Mouse (Mus musculus) heart, postnatal 0 days (tissue): ENCODE results near the gene Ugdh. TPM values are rescaled to one million over a fixed set of nuclear protein-coding genes. Genes with fewer than 3 reads are reported as not detected.
A peak's percentile ranks its signal among the peaks of the same experiment; 100 is the strongest.

Experiments used
- ATAC-seq: fragments of 200-750 bp; cut with Nextera tagmentation; 2 replicates; pipeline ENCODE4 v1.8.0; 2017; ENCODE audit warnings: low read depth, moderate number of reproducible peaks, moderate library complexity; ENCODE audit not compliant: insufficient read depth
- DNase-seq: peaks from one replicate; pipeline ENCODE4 v3.0.0-alpha.2; 2016; ENCODE audit warnings: low spot score
- H3K27ac ChIP-seq: fragments of 300-500 bp; sonication (generic); 2 replicates; pipeline ENCODE4 v1.5.1; 2014; ENCODE audit warnings: low read depth, mild to moderate bottlenecking
- H3K27me3 ChIP-seq: fragments of 300-500 bp; sonication (generic); 2 replicates; pipeline ENCODE4 v1.6.1; 2014; ENCODE audit warnings: low read length, mixed read lengths; ENCODE audit not compliant: control insufficient read depth, insufficient read depth
- H3K36me3 ChIP-seq: fragments of 300-500 bp; sonication (generic); replicated peaks from 2 replicates; pipeline ENCODE4 v1.6.1; 2014; ENCODE audit warnings: low read length, mixed read lengths; ENCODE audit not compliant: control insufficient read depth, insufficient read depth
- H3K4me1 ChIP-seq: fragments of 300-500 bp; sonication (generic); 2 replicates; pipeline ENCODE4 v1.6.1; 2014; ENCODE audit warnings: antibody characterized with exemption; ENCODE audit not compliant: control insufficient read depth, insufficient read depth
- H3K4me2 ChIP-seq: fragments of 300-500 bp; sonication (generic); 2 replicates; pipeline ENCODE4 v1.6.1; 2014; ENCODE audit warnings: low read depth, mild to moderate bottlenecking, low read length, moderate library complexity
- H3K4me3 ChIP-seq: fragments of 300-500 bp; sonication (generic); 2 replicates; pipeline ENCODE4 v1.5.1; 2014; ENCODE audit warnings: low read depth, low read length
- H3K9ac ChIP-seq: fragments of 300-500 bp; sonication (generic); replicated peaks from 2 replicates; pipeline ENCODE4 v1.6.1; 2014; ENCODE audit warnings: low read depth, low read length, mixed read lengths
- H3K9me3 ChIP-seq: fragments of 300-500 bp; sonication (generic); replicated peaks from 2 replicates; pipeline ENCODE4 v1.6.1; 2016; ENCODE audit warnings: low read length; ENCODE audit not compliant: control insufficient read depth
- CTCF ChIP-seq: IDR thresholded peaks from 2 replicates; pipeline ENCODE4 v1.5.1; 2016; ENCODE audit warnings: antibody characterized with exemption, control low read depth, low read depth
- EP300 ChIP-seq: IDR thresholded peaks from 2 replicates; pipeline ENCODE4 v1.6.1; 2016; ENCODE audit warnings: antibody characterized with exemption, low read depth
- WGBS: fragments of 180-500 bp; shearing (Covaris S2); extraction: QIAGEN DNeasy Blood & Tissue Kit; methylation state at CpG from one replicate; pipeline ENCODE4 v1.1.7; 2014; 5-methylcytosine and 5-hydroxymethylcytosine counted together
- polyA plus RNA-seq: library from polyadenylated mRNA; unstranded; fragments of >200 nt; fragmentation: Nextera tagmentation; extraction: Ambion mirVana; gene quantifications from 2 replicates; pipeline ENCODE4 v1.2.1, GENCODE M21; 2015
- total RNA-seq: library from RNA; depleted of rRNA; stranded (reverse); fragments of >200 nt; gene quantifications from 2 replicates; pipeline ENCODE4 v1.2.3, GENCODE M21; 2014; ENCODE audit warnings: low replicate concordance

Gene Ugdh
- total and polyA plus RNA-seq, 2 experiments from 2014 or later, result 21.0 to 24.6 TPM

DNA sequence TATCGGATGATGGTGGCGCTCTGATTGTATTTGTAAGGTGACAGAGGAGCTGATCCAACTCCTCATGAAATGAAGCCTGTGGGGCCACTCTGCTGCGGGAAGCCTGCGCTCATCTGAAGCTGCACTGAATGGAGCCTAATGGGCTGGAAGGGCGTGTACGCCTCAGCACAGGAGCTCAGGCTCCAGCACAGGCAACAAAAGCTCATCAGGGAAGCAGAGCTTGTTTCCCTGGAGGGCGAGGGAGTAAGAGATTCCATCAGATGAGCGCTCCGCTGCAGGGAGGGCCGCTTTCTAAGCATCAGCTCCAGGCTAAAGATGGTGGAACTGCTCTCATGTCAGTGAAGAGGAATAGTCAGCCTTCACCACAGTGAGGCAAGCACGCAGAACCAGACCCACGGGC lies 27.8 kb downstream of the Ugdh start:
- H3K4me3 ChIP-seq, result no peak overlapping the region
- 65% methylated on average over 12 of the region's 12 CpGs for WGBS
- no peak for DNase-seq
- TF ChIP-seq EP300 (no peak), CTCF (no peak)
- H3K4me2 ChIP-seq, result no peak overlapping the region
- no peak overlapping the region for H3K9ac ChIP-seq
- H3K36me3 ChIP-seq, result peaks cover 71% of the 10 kb centered on the region
- H3K27me3 ChIP-seq, result no peaks in the 10 kb centered on the region
- H3K4me1 ChIP-seq, result no peaks in the 10 kb centered on the region
- H3K27ac ChIP-seq, result no peak overlapping the region
- no peak for ATAC-seq
- H3K9me3 ChIP-seq, result no peaks in the 10 kb centered on the region

DNA sequence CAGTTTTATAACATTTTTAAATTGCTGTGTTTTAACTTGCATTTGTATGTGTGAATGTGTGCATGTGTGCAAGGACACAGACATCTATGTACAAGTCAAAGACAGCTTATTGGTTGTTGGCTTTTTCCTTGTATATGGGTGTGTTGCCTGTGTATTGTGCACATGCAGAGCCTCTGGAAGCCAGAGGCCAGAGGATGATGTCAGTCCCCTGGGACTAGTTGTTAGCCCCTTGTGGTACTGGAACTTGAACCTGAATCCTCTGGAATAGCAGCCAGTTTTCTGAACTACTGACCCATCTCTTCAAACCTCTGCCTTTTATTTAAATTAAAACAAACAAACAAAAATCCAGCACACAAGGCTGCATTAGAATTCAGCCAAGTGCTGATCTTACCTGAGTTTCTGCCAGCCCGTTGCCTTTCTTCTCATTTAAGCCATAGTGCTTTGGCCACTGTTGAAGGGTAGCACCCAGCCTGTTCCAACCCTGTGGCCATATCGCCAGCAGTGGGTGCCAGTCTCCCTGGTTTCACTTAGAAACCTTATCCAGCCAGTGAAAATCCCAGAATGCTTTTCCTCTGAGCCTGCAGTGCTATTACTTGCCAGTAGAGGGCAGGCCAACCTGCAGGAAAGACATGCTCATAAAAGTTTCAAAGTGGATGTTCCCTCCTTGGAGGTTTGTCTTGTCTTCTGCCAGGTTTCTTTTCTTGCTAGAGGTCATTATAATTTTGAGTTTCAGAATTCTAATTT lies 34.3 kb downstream of the Ugdh start:
- H3K36me3 ChIP-seq, result peaks cover 77% of the 10 kb centered on the region
- no peaks in the 10 kb centered on the region for H3K9me3 ChIP-seq
- 22% methylated on average over 2 of the region's 2 CpGs for WGBS
- peak; percentile 99 for TF ChIP-seq CTCF
- no peak for TF ChIP-seq EP300
- H3K4me2 ChIP-seq, result no peak overlapping the region
- ATAC-seq (peak; percentile 79), DNase-seq (peak; percentile 83)
- H3K9ac ChIP-seq, result no peak overlapping the region
- H3K27me3 ChIP-seq, result no peaks in the 10 kb centered on the region
- H3K27ac ChIP-seq, result no peak overlapping the region
- H3K4me3 ChIP-seq, result no peak overlapping the region
- H3K4me1 ChIP-seq, result no peaks in the 10 kb centered on the region

DNA sequence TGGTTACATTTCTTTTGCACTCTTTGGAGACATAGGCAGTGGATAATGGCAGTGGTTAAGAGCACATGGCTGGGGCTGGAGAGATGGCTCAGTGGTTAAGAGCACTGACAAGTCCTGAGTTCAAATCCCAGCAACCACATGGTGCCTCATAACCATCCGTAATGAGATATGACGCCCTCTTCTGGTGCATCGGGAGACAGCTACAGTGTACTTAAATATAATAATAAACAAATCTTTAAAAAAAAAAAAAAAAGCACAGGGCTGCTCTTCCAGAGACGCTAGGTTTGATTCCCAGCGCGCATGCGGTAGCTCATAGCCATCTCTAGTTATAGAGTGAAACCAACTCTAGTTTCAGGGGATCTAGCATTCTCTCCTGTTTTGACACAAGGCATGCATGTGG lies 41.3 kb downstream of the Ugdh start:
- no peak overlapping the region for H3K4me2 ChIP-seq
- no peak for DNase-seq
- no peak overlapping the region for H3K27ac ChIP-seq
- no peak overlapping the region for H3K9ac ChIP-seq
- H3K4me3 ChIP-seq, result no peak overlapping the region
- H3K9me3 ChIP-seq, result no peaks in the 10 kb centered on the region
- H3K36me3 ChIP-seq, result peaks cover 54% of the 10 kb centered on the region
- TF ChIP-seq EP300 (no peak), CTCF (no peak)
- peaks cover 9% of the 10 kb centered on the region for H3K4me1 ChIP-seq
- H3K27me3 ChIP-seq, result no peaks in the 10 kb centered on the region
- WGBS, result 86% methylated on average over 7 of the region's 7 CpGs
- no peak for ATAC-seq

DNA sequence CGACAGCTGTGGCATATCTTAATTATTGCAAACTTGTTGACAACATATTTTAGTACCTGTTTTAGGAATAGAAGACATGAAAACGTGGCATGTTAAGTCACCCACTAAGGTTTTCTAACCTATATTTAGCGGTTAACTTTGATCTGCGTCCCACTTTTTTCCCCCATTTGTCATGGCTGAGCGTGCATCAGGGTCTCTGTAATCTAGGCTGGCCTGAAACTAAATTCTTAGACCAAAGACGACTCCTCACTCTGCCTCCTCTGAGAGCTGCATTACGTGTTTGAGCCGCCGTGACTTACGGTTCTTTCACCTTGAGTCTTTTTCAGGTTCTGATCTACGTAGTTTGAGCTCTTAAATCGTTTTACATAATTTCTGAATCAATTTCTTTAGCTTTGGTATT lies 44.0 kb downstream of the Ugdh start:
- WGBS, result 3% methylated on average over 12 of the region's 12 CpGs
- no peaks in the 10 kb centered on the region for H3K9me3 ChIP-seq
- H3K9ac ChIP-seq, result peak overlapping the region; percentile 98
- H3K27ac ChIP-seq, result peak overlapping the region; percentile 77
- H3K4me2 ChIP-seq, result peak overlapping the region; percentile 80
- peaks cover 55% of the 10 kb centered on the region for H3K36me3 ChIP-seq
- no peak for DNase-seq
- peak; percentile 42; the same call in 1 of the 2 replicates for ATAC-seq
- H3K4me3 ChIP-seq, result peak overlapping the region; percentile 87
- no peaks in the 10 kb centered on the region for H3K27me3 ChIP-seq
- H3K4me1 ChIP-seq, result peaks cover 9% of the 10 kb centered on the region
- no peak for TF ChIP-seq CTCF
- TF ChIP-seq EP300, result no peak

DNA sequence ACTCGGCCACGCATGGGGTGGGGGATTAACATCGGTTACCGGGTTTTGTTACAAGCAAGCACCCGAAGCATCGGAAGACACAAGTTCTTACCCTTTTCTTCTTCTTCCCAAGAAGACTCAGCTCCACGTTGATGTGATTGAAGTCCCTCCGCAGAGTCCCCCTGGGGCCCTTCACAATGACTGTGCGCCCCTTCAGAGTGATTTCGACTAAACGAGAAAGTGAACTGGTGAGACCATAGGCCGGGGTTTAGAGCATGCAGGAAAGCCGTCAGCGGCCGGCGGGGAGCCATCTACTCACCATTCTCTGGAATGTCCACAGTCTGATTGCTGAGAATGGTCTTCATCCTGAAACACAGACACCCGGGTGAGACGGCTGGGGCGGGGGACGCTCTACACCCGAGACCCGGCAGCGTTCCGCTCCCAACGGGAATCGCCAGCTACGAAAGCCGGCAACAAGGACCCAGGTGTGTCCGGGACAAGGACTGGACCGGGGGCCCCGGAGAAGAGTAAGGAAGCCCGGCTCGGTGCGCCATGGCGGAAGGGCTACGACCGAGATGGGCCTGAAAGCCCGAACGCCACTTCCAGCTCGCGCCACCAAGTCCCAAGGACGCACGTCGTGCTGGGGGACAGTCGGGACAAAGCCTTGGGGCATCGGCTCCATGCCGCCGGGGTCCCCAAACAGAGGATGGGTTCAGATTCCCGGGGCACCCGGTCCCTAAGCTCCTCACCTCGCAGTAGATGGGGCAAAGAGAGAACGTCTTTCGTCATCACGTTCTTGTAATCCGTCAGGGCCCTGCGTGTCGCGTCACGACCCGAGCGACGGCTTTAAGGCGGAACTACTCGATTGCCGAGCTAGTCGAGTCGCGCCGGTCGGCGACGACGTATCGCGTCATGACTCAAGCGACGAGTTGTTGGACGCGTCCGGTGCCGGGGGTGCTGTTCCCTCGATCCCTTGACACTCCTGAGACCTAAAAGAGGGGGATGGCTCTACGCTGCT lies 44.8 kb downstream of the Ugdh start, which contains the start of the genes Rpl9 and Lias:
Rpl9 (minus strand) TSS at position 797 of the 997 bp plus-strand sequence.
Lias (plus strand) TSS at position 850 of the 997 bp plus-strand sequence.
- Histone ChIP-seq H3K4me2 (peak within 1 kb of the TSS; percentile 80), H3K27me3 (no peaks in the 10 kb centered on the region), H3K27ac (peak within 1 kb of the TSS; percentile 92), H3K36me3 (peaks cover 47% of the 10 kb centered on the region), H3K9me3 (no peaks in the 10 kb centered on the region), H3K4me1 (peaks cover 9% of the 10 kb centered on the region), H3K4me3 (peak within 1 kb of the TSS; percentile 87), H3K9ac (peak within 1 kb of the TSS; percentile 98)
- TF ChIP-seq EP300, result peak; percentile 25; the same call in 1 of the 2 replicates
- TF ChIP-seq CTCF, result no peak
- whole genome bisulfite sequencing, result under 1% methylated on average over 83 of the region's 83 CpGs
- DNase-seq (peak; percentile 95), ATAC-seq (peak; percentile 97)
